In the genomic region with DNA sequence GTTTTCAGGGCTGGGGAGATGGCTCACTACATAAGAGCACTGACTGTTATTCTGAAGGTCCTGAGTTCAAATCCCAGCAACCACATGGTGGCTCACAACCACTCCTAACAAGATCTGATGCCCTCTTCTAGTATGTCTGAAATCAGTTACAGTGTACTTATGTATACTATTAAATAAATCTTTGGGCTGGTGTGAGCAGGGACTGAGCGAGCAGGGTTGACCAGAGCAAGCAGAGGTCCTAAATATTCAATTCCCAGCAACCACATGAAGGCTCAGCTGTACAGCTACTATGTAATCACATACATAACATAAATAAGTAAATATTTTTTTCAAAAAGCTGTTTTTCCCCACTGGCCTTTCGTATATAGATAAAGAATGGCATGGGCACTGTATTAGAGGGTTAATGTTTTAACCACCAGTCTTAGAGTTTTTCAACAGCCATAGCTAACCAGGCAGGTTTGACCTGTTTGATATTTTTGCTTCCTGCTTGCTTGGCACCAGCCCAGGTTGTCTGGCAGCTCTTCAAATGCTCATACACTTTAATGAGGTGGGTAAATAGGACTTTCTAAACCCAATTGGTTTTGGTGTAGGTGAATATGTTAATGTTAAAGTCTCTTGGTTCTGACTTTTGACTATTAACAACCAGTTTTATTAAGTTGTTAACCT, we compare ENCODE assay signal across 11 mouse cellular contexts.
DNase-seq lines count a peak whose midpoint lies in the region; ATAC-seq and TF ChIP-seq lines count a peak whose summit lies in the region.
"Had no signal": no experiment of that assay in that cellular context is flagged by ENCODE, and none has a peak within 500 bp of the region (broad histone marks: within the 10 kb centered on the region; RNA-seq: fewer than 3 reads in every experiment).

No protein-coding gene starts in this region.

- DNase-seq in brain, embryonic 14.5 days (ENCODE audit: low read depth) = peak; percentile 42
- peak; percentile 66 to 73 for DNase-seq in kidney, postnatal 4 days
- DNase-seq in ovary, postnatal 36 days (ENCODE audit: low spot score) = peak; percentile 27
- DNase-seq in right cerebral cortex, postnatal 14 days = no peak
- DNase-seq in neural tube, embryonic 10.5 days (ENCODE audit: extremely low spot score, low spot score) = no peak
- no peak for DNase-seq in natural killer cell, adult 2 months (ENCODE audit: low spot score in 2 of 2)
- no peak for DNase-seq in hindbrain, embryonic 14.5 days (ENCODE audit: low spot score)
- DNase-seq: heart, adult 11 months had no signal

- H3K4me3 ChIP-seq in intestine, postnatal 0 days (ENCODE audit: low read depth, low read length) = no peak overlapping the region
- no peak overlapping the region for H3K4me3 ChIP-seq in hindbrain, embryonic 14.5 days (replicated peaks; ENCODE audit: low read length)
- H3K4me3 ChIP-seq: forebrain, embryonic 15.5 days; midbrain, embryonic 12.5 days had no signal

- no peak overlapping the region for H3K9ac ChIP-seq in intestine, postnatal 0 days (ENCODE audit: low read depth, low read length)
- no peak overlapping the region for H3K9ac ChIP-seq in hindbrain, embryonic 14.5 days
- H3K9ac ChIP-seq: forebrain, embryonic 15.5 days; midbrain, embryonic 12.5 days had no signal

- no peaks in the 10 kb centered on the region for H3K9me3 ChIP-seq in intestine, postnatal 0 days (ENCODE audit: control insufficient read depth)
- no peaks in the 10 kb centered on the region for H3K9me3 ChIP-seq in hindbrain, embryonic 14.5 days (ENCODE audit: control insufficient read depth, low read length)
- H3K9me3 ChIP-seq: forebrain, embryonic 15.5 days; midbrain, embryonic 12.5 days had no signal

- H3K4me2 ChIP-seq in intestine, postnatal 0 days (replicated peaks; ENCODE audit: low read depth) = no peak overlapping the region
- H3K4me2 ChIP-seq in hindbrain, embryonic 14.5 days (replicated peaks) = no peak overlapping the region
- H3K4me2 ChIP-seq: forebrain, embryonic 15.5 days; midbrain, embryonic 12.5 days had no signal

- H3K4me1 ChIP-seq in intestine, postnatal 0 days (replicated peaks; ENCODE audit: control insufficient read depth, insufficient read depth, low read length) = no peaks in the 10 kb centered on the region
- peaks cover 8% of the 10 kb centered on the region; the same call in 1 of the 2 replicates for H3K4me1 ChIP-seq in hindbrain, embryonic 14.5 days (replicated peaks; ENCODE audit: control insufficient read depth, insufficient read depth, low read length)
- H3K4me1 ChIP-seq: midbrain, embryonic 12.5 days had no signal

- 67% methylated on average over 2 of the region's 2 CpGs for WGBS in intestine, postnatal 0 days
- 86% methylated on average over 2 of the region's 2 CpGs for WGBS in hindbrain, embryonic 14.5 days

- no peak for TF ChIP-seq POLR2A in brain, embryonic 14.5 days (IDR thresholded peaks at IDR 0.05; ENCODE audit: borderline replicate concordance, extremely low read depth, insufficient read depth, insufficient read length, poor library complexity, severe bottlenecking)

- H3K27ac ChIP-seq in intestine, postnatal 0 days (ENCODE audit: low read depth, low read length) = no peak overlapping the region
- no peak overlapping the region for H3K27ac ChIP-seq in hindbrain, embryonic 14.5 days
- H3K27ac ChIP-seq: forebrain, embryonic 15.5 days; midbrain, embryonic 12.5 days had no signal

- H3K27me3 ChIP-seq in intestine, postnatal 0 days (replicated peaks; ENCODE audit: control insufficient read depth, insufficient read depth, low read length) = no peaks in the 10 kb centered on the region
- no peaks in the 10 kb centered on the region for H3K27me3 ChIP-seq in hindbrain, embryonic 14.5 days (ENCODE audit: control insufficient read depth, insufficient read depth, low read length)
- H3K27me3 ChIP-seq: forebrain, embryonic 15.5 days; midbrain, embryonic 12.5 days had no signal

- no peaks in the 10 kb centered on the region for H3K36me3 ChIP-seq in intestine, postnatal 0 days (ENCODE audit: control insufficient read depth, insufficient read depth)
- no peaks in the 10 kb centered on the region for H3K36me3 ChIP-seq in hindbrain, embryonic 14.5 days (replicated peaks; ENCODE audit: control insufficient read depth, insufficient read depth)
- H3K36me3 ChIP-seq: forebrain, embryonic 15.5 days; midbrain, embryonic 12.5 days had no signal

- no peak for TF ChIP-seq CTCF in brain, embryonic 14.5 days (IDR thresholded peaks at IDR 0.05; ENCODE audit: borderline replicate concordance, extremely low read depth, insufficient read depth, insufficient read length)
- TF ChIP-seq CTCF in intestine, postnatal 0 days (IDR thresholded peaks at IDR 0.05; ENCODE audit: low read depth) = no peak

- ATAC-seq in intestine, postnatal 0 days = peak; percentile 36; the same call in 1 of the 2 replicates
- ATAC-seq in hindbrain, embryonic 14.5 days (ENCODE audit: low FRiP score) = no peak
- ATAC-seq: forebrain, embryonic 15.5 days had no signal

Comparison
In these comparisons a context has a peak if more than half of its experiments do, and no peak if none do; other contexts are left out.
1. DNase-seq: peak in brain, embryonic 14.5 days (single experiment), kidney, postnatal 4 days (2 of 2) and ovary, postnatal 36 days (single experiment); none in right cerebral cortex, postnatal 14 days (single experiment), neural tube, embryonic 10.5 days (single experiment), natural killer cell, adult 2 months (0 of 2) and hindbrain, embryonic 14.5 days (single experiment).